Mouse (Mus musculus) hindlimb bud, embryonic 11.5 days (tissue): ENCODE data around the gene Astl.

Experiments
- DNase-seq: peaks from one replicate; pipeline ENCODE4 v3.0.0-alpha.2; 2012; ENCODE audit warnings: low read depth, low spot score; ENCODE audit errors: extremely low spot score

The Astl gene

GRCm38 (mm10) chr2:127364452-127364851 lies 26.0 kb downstream of the Astl start:
- DNase-seq: no peak

- no peak for DNase-seq
Measured at GRCm38 (mm10) chr2:127367126-127367820, 28.8 kb downstream of the Astl start.

- DNase-seq: no peak
Measured at GRCm38 (mm10) chr2:127369703-127370376, 31.4 kb downstream of the Astl start.

GRCm38 (mm10) chr2:127370561-127371483 lies 32.4 kb downstream of the Astl start:
- no peak for DNase-seq

- DNase-seq: no peak
Measured at GRCm38 (mm10) chr2:127371484-127371861, 33.0 kb downstream of the Astl start.

DNA sequence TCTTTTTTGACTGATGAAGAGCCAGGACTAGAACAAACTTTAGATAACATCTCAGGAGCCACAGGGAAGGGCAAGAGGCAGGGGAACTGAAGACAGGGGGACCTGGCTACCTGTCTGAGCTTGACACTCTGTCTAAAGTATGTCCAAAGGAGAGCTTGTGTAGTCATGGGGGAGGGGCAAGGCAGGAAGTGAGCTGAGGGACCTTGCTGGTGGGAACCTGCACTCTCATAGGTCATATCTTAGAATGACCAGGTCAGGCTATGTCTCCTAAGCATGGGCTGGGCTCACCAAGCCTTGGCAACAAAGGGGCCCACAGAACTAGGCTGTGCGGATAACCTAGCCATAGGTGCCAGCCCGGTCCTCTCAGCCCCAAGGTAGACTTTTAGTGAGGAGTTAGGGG lies 33.6 kb downstream of the Astl start:
- DNase-seq: no peak

DNA sequence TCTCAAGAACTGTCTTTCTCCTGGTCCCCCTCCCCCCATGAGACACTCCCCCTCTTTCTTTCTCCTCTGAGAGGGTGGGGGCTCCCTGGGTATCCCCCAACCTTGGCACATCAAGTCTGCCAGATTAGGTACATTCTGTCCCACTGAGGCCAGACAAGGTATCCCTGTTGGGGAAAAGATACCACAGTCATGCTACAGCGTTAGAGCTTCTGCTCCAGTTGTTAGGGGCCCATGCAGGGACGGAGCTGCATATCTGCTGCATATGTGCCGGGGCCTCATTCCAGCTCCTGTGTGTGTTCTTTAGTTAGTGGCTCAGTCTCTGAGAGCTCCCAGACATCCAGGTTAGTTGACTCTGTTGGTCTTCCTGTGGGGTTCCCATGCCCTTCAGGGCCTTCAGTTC lies 35.7 kb downstream of the Astl start:
- DNase-seq: no peak

DNA sequence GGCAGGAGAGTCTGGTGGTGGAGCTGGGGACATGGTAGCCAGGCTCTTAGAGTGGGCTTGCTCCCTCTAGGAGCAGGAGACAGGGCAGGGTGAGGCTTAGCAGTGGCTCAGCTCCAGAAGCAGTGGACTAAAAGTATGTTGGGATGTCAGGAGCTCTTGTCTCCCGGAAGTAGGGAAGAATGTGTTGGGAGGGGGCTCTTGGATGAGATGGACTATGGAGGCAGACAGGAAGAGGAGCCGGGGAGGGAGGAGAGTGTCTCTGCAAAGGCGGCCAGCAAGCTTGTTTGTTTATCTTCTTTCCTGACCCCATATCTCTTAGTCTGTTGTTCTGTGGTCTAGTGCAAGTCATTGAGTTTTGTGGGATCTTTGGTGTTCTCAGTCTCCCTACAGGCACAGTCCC lies 36.6 kb downstream of the Astl start:
- no peak for DNase-seq

DNA sequence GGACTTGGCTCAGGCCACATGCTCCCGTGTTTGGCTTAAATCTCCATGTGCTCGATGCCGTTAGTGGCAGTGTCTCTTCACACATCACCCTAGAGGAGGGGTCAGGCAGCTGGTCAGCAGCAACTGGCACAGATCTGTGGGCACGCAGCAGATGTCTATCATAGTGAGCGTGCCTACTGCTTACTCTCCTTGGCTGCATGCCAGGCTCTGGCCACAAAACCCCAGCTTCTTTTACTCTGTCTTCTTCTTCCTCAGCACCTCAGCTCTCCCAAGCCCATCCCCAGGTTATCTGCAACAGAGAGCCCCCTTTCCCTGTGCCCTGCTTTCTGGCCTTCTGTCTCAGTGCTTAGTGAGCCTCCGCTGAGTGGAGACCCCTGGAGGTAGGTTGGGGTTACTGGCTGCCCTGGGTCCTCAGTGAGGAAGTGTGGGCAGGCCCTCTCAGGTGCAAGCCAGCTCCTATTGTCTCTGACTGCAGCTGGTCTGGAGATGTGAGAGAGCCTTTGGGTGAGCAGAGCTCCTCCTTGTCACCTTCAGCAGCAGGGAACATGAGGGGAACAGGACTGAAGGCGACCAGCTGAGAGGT lies 37.4 kb downstream of the Astl start:
- no peak for DNase-seq

DNA sequence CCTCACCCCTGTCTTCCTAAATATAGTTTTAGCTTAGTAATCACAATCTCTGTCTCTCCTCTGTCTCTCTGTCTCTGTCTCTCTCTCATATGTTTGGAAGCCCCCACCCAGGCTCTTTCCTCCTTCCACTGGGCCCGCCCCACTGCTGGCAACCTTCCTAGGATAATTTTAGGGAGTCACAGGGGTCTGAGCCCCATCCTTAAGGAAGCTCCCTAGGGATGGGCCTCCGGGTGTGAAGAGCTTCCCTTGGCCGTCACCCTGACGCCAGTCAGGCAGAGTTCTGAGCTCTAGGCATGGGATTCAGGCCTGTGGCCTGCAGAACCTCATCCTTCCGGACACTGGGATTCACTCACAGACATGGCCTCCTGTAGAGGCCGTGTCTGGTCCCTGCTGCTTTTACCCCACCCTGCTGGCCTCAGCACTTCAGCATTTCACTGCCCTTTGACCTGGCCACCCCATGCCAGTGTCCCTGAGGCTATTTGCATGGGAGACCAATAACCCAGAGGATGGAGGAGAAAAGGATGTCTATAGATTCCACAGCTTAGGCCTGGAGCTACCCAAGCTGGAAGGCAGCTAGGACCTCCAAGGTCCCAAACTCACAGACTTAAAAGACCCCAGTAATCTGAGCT lies 38.1 kb downstream of the Astl start:
- DNase-seq: no peak

- no peak for DNase-seq
Measured at GRCm38 (mm10) chr2:127377942-127378610, 39.6 kb downstream of the Astl start.

- DNase-seq: no peak
Measured at GRCm38 (mm10) chr2:127378611-127378990, 40.2 kb downstream of the Astl start.

DNA sequence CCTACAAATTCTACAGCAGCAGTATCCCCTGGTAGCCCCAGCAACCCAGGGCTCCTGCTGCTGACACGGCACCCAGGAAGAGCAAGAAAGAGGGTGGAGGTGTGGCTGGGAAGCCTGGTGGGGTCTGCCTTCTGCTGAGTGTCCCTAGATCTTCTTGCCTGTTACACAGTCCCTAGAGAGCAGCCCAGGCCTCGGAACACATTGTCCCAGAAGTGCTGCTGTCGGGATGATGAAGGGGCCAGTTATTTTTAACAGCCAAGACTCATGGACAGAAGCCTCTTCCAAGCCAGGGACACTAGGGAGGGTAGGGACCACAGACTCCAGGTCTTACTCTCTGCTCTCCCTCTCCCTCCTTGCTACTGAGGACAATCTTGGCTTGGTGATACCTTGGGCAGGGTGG lies 40.8 kb downstream of the Astl start:
- DNase-seq: no peak

- DNase-seq: no peak
Measured at GRCm38 (mm10) chr2:127383881-127384280, 45.4 kb downstream of the Astl start.

DNA sequence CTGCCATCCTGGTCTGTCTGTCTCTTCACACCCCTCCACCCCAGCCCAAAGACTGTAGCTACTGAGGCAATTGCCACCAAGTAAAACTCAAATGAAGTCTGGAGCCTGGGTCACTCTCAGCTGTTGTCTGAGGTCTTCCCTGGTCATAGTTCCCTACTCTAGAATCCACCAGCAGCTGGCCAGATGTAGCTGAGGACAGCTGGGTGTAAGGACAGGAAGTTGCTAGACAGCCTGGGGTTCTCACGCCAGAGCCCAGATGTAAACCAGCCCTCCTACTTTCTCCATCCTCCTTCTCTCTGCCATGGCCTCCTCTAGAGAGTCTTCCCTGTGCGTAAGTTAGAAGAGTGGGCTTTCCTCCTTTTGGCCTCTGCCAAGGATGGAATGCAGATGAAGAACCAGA lies 49.1 kb downstream of the Astl start:
- no peak for DNase-seq

- DNase-seq: no peak
Measured at GRCm38 (mm10) chr2:127390352-127390751, 51.9 kb downstream of the Astl start.

DNA sequence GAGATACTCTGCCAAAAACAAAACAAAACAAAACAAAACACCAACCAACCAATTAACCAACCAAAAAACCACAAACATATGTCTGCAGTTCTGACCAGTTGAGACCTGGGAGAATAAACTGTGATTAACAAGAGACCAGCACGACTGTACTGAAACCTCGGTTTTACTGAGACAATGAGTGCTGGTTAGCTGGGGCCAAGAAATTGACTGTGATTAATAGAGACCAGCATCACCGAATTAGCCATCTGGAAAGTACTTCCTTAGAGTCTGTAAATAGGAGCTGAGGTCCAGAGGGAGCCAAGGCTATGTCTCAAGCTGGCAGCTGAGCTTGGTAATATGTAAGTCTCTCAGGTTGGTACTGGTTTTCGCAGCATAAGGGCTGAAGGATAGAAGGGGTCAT lies 52.4 kb downstream of the Astl start:
- DNase-seq: no peak

GRCm38 (mm10) chr2:127391323-127391722 lies 52.9 kb downstream of the Astl start:
- DNase-seq: no peak

GRCm38 (mm10) chr2:127394606-127395161 lies 56.2 kb downstream of the Astl start:
- no peak for DNase-seq

DNA sequence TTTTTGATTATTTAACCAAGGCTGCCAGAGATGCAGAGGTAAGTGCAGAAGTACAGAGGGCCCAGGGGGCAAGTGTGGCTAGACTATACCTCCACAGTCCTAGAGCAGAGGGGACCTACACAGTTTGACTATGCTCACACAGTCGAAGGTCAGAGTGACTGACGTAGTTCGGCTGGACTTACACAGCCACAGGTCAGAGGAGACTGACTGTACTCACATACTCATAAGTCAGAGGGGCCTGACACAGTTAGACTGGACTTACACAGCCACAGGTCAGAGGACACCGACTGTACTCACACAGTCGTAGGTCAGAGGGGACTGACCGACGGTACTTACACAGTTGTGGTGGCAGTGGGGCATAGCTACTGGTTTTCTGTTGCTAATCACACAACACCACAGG lies 60.3 kb downstream of the Astl start:
- DNase-seq: no peak
